Mouse (Mus musculus) cerebellum, postnatal 14 days (tissue): Measurements from ENCODE around the gene Wars.
A peak's percentile ranks its signal among the peaks of the same experiment; 100 is the strongest.

ENCODE experiments used
- DNase-seq, 2 experiments: peaks; one replicate each; pipeline ENCODE4 v3.0.0; 2021; ENCODE audit warnings: mixed read lengths in 2 of 2

Wars gene

DNA sequence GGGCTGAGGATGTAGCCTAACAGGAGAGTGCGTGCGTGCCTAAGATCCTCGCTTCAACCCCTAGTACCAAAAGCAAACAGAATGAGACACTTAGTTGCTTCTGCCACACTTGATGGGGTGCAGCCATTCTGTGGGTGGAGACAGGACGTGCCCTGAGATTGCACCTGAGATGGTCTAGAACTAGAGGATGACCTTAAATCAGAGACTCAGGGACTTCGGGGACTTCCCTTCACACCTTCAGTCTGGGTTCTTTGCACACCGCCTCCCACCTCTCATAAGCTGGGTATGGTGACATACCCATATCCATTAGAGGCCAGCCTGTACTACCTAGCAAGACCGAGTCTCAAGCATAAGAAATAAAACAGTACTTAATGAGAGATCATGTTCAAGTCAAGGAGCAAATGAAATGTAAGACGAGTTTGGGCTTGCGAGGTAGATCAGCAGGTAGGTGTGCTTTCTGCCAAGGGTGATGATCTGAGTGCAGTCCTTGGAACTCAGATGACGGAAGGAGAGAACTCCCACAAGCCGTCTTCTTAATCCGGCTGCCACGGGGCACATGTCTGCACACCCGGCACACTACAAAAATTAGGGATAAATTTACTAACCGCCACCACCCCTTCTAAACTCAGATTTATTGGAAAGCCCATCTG, 69.6 kb downstream of the Wars start:
- DNase-seq = no peak

GRCm38 (mm10) chr12:108823036-108823435, 70.9 kb downstream of the Wars start:
- DNase-seq = no peak

- DNase-seq = no peak
Measured at GRCm38 (mm10) chr12:108820461-108820860, 73.5 kb downstream of the Wars start.

GRCm38 (mm10) chr12:108816569-108816968, 77.4 kb downstream of the Wars start:
- DNase-seq = no peak

DNA sequence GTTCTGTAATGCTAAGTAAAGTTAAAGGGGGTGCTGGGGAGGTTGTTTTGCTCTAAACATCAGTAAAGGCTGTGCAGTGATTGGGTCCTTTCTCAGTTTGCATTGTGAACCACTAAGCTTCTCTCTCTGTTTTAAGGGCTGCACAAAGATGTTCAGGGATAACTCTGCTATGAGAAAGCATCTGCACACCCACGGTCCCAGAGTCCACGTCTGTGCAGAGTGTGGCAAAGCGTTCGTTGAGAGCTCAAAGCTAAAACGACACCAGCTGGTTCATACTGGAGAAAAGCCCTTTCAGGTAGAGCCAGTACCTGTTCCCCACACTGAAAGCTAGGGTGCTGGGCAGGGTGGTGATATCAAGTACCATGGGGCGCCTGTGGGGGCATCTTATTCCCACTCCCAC, 79.5 kb downstream of the Wars start:
- no peak for DNase-seq

DNA sequence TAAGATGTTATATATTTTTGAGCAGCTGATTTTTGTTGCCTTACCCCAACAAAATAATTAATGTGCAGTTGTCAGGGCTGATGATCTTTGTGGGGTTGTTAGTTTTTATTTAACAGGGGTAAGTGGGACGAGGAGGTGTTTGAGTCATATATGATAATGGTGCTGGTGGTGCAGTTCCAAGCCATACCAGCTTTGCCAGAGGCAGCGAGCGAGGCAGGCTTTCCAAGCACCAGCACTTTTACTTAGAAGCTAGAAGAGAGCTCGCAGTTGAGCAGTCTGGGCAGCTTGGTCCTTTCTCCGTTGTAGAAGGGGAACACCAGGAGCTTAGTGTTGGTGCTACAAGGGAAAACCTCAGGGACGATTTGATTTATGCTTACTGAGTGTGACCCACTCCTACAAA, 81.5 kb downstream of the Wars start:
- DNase-seq = no peak

GRCm38 (mm10) chr12:108811133-108811532, 82.8 kb downstream of the Wars start:
- DNase-seq = peak in 1 of 2 experiments; percentile 47

- DNase-seq = no peak
Measured at GRCm38 (mm10) chr12:108810309-108810708, 83.7 kb downstream of the Wars start.
